17 mouse cellular contexts compared by ENCODE assay signal in genomic region chr5:15691849-15692248, GRCm38 (mm10). TPM values are rescaled to one million over a fixed set of nuclear protein-coding genes. Genes with fewer than 3 reads are reported as not detected.
DNase-seq lines count a peak whose midpoint lies in the region; ATAC-seq lines count a peak whose summit lies in the region.
"Not testable (repeated sequence)": the region's sequence is repeated elsewhere in the genome, so short reads cannot be mapped to it uniquely, and the experiment has no call there.
"Had no signal": no experiment of that assay in that cellular context is flagged by ENCODE, and none has a peak within 500 bp of the region (broad histone marks: within the 10 kb centered on the region; RNA-seq: fewer than 3 reads in every experiment).

No protein-coding gene starts in this region.

- not testable (repeated sequence) for H3K27ac ChIP-seq in embryonic facial prominence, embryonic 14.5 days (replicated peaks; ENCODE audit: low read depth, low read length); stomach, embryonic 16.5 days (ENCODE audit: low read length)

- 84% methylated on average over 4 of the region's 4 CpGs for WGBS in embryonic facial prominence, embryonic 14.5 days
- 75% methylated on average over 4 of the region's 4 CpGs for WGBS in stomach, embryonic 16.5 days

- not testable (repeated sequence) for H3K27me3 ChIP-seq in embryonic facial prominence, embryonic 14.5 days (replicated peaks; ENCODE audit: control insufficient read depth, insufficient read depth, low read length); stomach, embryonic 16.5 days (ENCODE audit: control insufficient read depth, insufficient read depth, low read length)

- not testable (repeated sequence) for H3K4me2 ChIP-seq in embryonic facial prominence, embryonic 14.5 days (ENCODE audit: low read depth, low read length); stomach, embryonic 16.5 days (ENCODE audit: low read depth, low read length)

- H3K36me3 ChIP-seq in embryonic facial prominence, embryonic 14.5 days (ENCODE audit: control insufficient read depth, insufficient read depth, low read length); stomach, embryonic 16.5 days (ENCODE audit: control insufficient read depth, insufficient read depth, low read length): not testable (repeated sequence)

- H3K9me3 ChIP-seq in embryonic facial prominence, embryonic 14.5 days (ENCODE audit: control insufficient read depth, low read length); stomach, embryonic 16.5 days (replicated peaks; ENCODE audit: control insufficient read depth, low read length): not testable (repeated sequence)

- H3K4me1 ChIP-seq in embryonic facial prominence, embryonic 14.5 days (ENCODE audit: control insufficient read depth, insufficient read depth, low read length); stomach, embryonic 16.5 days (ENCODE audit: control insufficient read depth, insufficient read depth, low read length): not testable (repeated sequence)

- not testable (repeated sequence) for H3K4me3 ChIP-seq in embryonic facial prominence, embryonic 14.5 days (ENCODE audit: low read depth, low read length); stomach, embryonic 16.5 days (replicated peaks; ENCODE audit: low read length)

- not testable (repeated sequence) for H3K9ac ChIP-seq in embryonic facial prominence, embryonic 14.5 days (ENCODE audit: low read depth, low read length); stomach, embryonic 16.5 days (ENCODE audit: low read length)

- not testable (repeated sequence) for ATAC-seq in embryonic facial prominence, embryonic 14.5 days (ENCODE audit: low read depth)
- peak; percentile 41; the same call in 1 of the 2 replicates for ATAC-seq in stomach, embryonic 16.5 days (ENCODE audit: insufficient read depth, low FRiP score)

- DNase-seq in MN1 (ENCODE audit: low spot score), result peak; percentile 6
- peak; percentile 0 for DNase-seq in embryonic facial prominence, embryonic 14.5 days (ENCODE audit: low spot score)
- peak; percentile 85 for DNase-seq in heart, adult 11 months
- DNase-seq in liver, result peak; percentile 2

RNA-seq across cellular contexts. Expression of gene Speer4c, which starts 22.2 kb away (rescaled TPM):
- polyA plus RNA-seq in embryonic facial prominence, embryonic 14.5 days (2014; fragmentation: Nextera tagmentation; extraction: Ambion mirVana), result 0.28 TPM in 1 of 2 replicates, not detected in the other
- polyA plus RNA-seq in stomach, embryonic 16.5 days (2015; fragmentation: Nextera tagmentation; extraction: Ambion mirVana), result not detected in 2 replicates
- polyA plus RNA-seq: adrenal gland, adult 2 months; brain, embryonic 14.5 days; CD4-positive, CD25-positive, alpha-beta regulatory T cell, adult 4 months; embryonic facial prominence, embryonic 10.5 days; embryonic facial prominence, embryonic 12.5 days; erythroblast, embryonic 14.5 days; forebrain, embryonic 10.5 days; forebrain, embryonic 13.5 days; forebrain, embryonic 15.5 days; forebrain, postnatal 0 days; G1E had no signal

RNA-seq across cellular contexts. Expression of gene 4930572O03Rik, which starts 35.0 kb away (rescaled TPM):
- polyA plus RNA-seq in embryonic facial prominence, embryonic 14.5 days (2014; fragmentation: Nextera tagmentation; extraction: Ambion mirVana), result not detected in 2 replicates
- polyA plus RNA-seq in stomach, embryonic 16.5 days (2015; fragmentation: Nextera tagmentation; extraction: Ambion mirVana), result not detected in 2 replicates
- polyA plus RNA-seq: adrenal gland, adult 2 months; brain, embryonic 14.5 days; CD4-positive, CD25-positive, alpha-beta regulatory T cell, adult 4 months; embryonic facial prominence, embryonic 10.5 days; embryonic facial prominence, embryonic 12.5 days; embryonic facial prominence, embryonic 15.5 days; erythroblast, embryonic 14.5 days; forebrain, embryonic 10.5 days; forebrain, embryonic 13.5 days; forebrain, embryonic 15.5 days; forebrain, postnatal 0 days; G1E had no signal

Comparison
In these comparisons a context has a peak if more than half of its experiments do, and no peak if none do; other contexts are left out.
1. DNase-seq: peak in every context shown above with its lines; median percentile 85 in heart, adult 11 months; 6 in MN1; 2 in liver; 0 in embryonic facial prominence, embryonic 14.5 days.